Mouse (Mus musculus) right cerebral cortex, postnatal 4 days (tissue): ENCODE results near the gene Plaur.

Source experiments
- DNase-seq: peaks from one replicate; pipeline ENCODE4 v3.0.0-alpha.2; 2022

The Plaur gene

GRCm38 (mm10) chr7:24462388-24463319, at the start of gene Plaur:
TSS of gene Plaur (plus strand) at chr7:24462484.
- DNase-seq = no peak

GRCm38 (mm10) chr7:24413630-24414029, 48.7 kb upstream of the Plaur start:
- no peak for DNase-seq

- DNase-seq = no peak
These were observed 47.0 kb upstream of the Plaur start for GRCm38 (mm10) chr7:24415261-24415660.

GRCm38 (mm10) chr7:24419579-24419978, 42.7 kb upstream of the Plaur start:
- DNase-seq = no peak

GRCm38 (mm10) chr7:24421648-24422047, 40.6 kb upstream of the Plaur start:
- DNase-seq = no peak

- no peak for DNase-seq
These were observed 40.0 kb upstream of the Plaur start for GRCm38 (mm10) chr7:24422251-24422650.

GRCm38 (mm10) chr7:24423107-24423763, 39.0 kb upstream of the Plaur start:
- DNase-seq = no peak

GRCm38 (mm10) chr7:24423956-24424732, 38.1 kb upstream of the Plaur start:
- DNase-seq = peak; percentile 46

GRCm38 (mm10) chr7:24425919-24426318, 36.4 kb upstream of the Plaur start:
- no peak for DNase-seq

- DNase-seq = no peak
These were observed 35.1 kb upstream of the Plaur start for GRCm38 (mm10) chr7:24427168-24427567.

- no peak for DNase-seq
These were observed 33.6 kb upstream of the Plaur start for GRCm38 (mm10) chr7:24428725-24429124.

GRCm38 (mm10) chr7:24429413-24430112, 32.7 kb upstream of the Plaur start:
- peak; percentile 76 for DNase-seq

GRCm38 (mm10) chr7:24430551-24431345, 31.5 kb upstream of the Plaur start:
- DNase-seq = no peak

- DNase-seq = no peak
These were observed 30.6 kb upstream of the Plaur start for GRCm38 (mm10) chr7:24431713-24432112.

- no peak for DNase-seq
These were observed 27.0 kb upstream of the Plaur start for GRCm38 (mm10) chr7:24435305-24435704.

GRCm38 (mm10) chr7:24437981-24438380, 24.3 kb upstream of the Plaur start:
- DNase-seq = peak; percentile 74

- no peak for DNase-seq
These were observed 23.1 kb upstream of the Plaur start for GRCm38 (mm10) chr7:24439191-24439590.

GRCm38 (mm10) chr7:24439891-24440290, 22.4 kb upstream of the Plaur start:
- no peak for DNase-seq

GRCm38 (mm10) chr7:24441785-24442184, 20.5 kb upstream of the Plaur start:
- no peak for DNase-seq

- DNase-seq = no peak
These were observed 20.0 kb upstream of the Plaur start for GRCm38 (mm10) chr7:24442313-24442712.

- no peak for DNase-seq
These were observed 16.9 kb upstream of the Plaur start for GRCm38 (mm10) chr7:24445266-24445926.
